Mouse (Mus musculus): ENCODE data around the gene 6030408B16Rik. TPM values are rescaled to one million over a fixed set of nuclear protein-coding genes. Genes with fewer than 3 reads are reported as not detected.

6030408B16Rik gene
- polyA plus RNA-seq, 1 experiment from 2014 or later, result 4.7 TPM

- Histone ChIP-seq H3K36me3 (no peaks in the 10 kb centered on the region), H3K9ac (replicated peaks) (no peak overlapping the region), H3K27me3 (peaks cover 21% of the 10 kb centered on the region), H3K4me2 (no peak overlapping the region), H3K9me3 (no peaks in the 10 kb centered on the region), H3K4me3 (replicated peaks) (no peak overlapping the region), H3K4me1 (replicated peaks) (no peaks in the 10 kb centered on the region), H3K27ac (no peak overlapping the region)
- whole genome bisulfite sequencing, result 62% methylated on average over 5 of the region's 5 CpGs
- no peak for ATAC-seq (ENCODE audit: insufficient number of reproducible peaks, insufficient read depth, low FRiP score, low TSS enrichment, low read depth)
Measured at GRCm38 (mm10) chr15:101341797-101342515, 48.9 kb downstream of the 6030408B16Rik start.

Other genes with a start within 250 kb of the 6030408B16Rik start
- gene Gm47841, start 245.8 kb upstream of the 6030408B16Rik start, polyA plus RNA-seq (2016; fragmentation: Nextera tagmentation; extraction: Ambion mirVana), result not detected in 2 replicates
- gene Fignl2, start 214.6 kb upstream of the 6030408B16Rik start, polyA plus RNA-seq (2016; fragmentation: Nextera tagmentation; extraction: Ambion mirVana), result 0.38 and 0.56 TPM in 2 replicates
- not detected in 2 replicates for gene Ankrd33, start 177.5 kb upstream of the 6030408B16Rik start, polyA plus RNA-seq (2016; fragmentation: Nextera tagmentation; extraction: Ambion mirVana)
- 7.3 and 7.4 TPM in 2 replicates for gene Acvrl1, start 164.7 kb upstream of the 6030408B16Rik start, polyA plus RNA-seq (2016; fragmentation: Nextera tagmentation; extraction: Ambion mirVana)
- 7.3 and 8.2 TPM in 2 replicates for gene Acvr1b, start 119.1 kb upstream of the 6030408B16Rik start, polyA plus RNA-seq (2016; fragmentation: Nextera tagmentation; extraction: Ambion mirVana)
- 7.9 and 10.5 TPM in 2 replicates for gene Grasp, start 69.0 kb upstream of the 6030408B16Rik start, polyA plus RNA-seq (2016; fragmentation: Nextera tagmentation; extraction: Ambion mirVana)
- 5.5 and 7.0 TPM in 2 replicates for gene Nr4a1, start 38.9 kb upstream of the 6030408B16Rik start, polyA plus RNA-seq (2016; fragmentation: Nextera tagmentation; extraction: Ambion mirVana)
- 66.9 and 67.4 TPM in 2 replicates for gene Atg101, start 8.9 kb upstream of the 6030408B16Rik start, polyA plus RNA-seq (2016; fragmentation: Nextera tagmentation; extraction: Ambion mirVana)
- 0.09 and 0.26 TPM in 2 replicates for gene Krt80, start 77.0 kb downstream of the 6030408B16Rik start, polyA plus RNA-seq (2016; fragmentation: Nextera tagmentation; extraction: Ambion mirVana)
- 21.2 and 24.3 TPM in 2 replicates for gene Krt7, start 117.8 kb downstream of the 6030408B16Rik start, polyA plus RNA-seq (2016; fragmentation: Nextera tagmentation; extraction: Ambion mirVana)
- gene Krt87, start 145.6 kb downstream of the 6030408B16Rik start, polyA plus RNA-seq (2016; fragmentation: Nextera tagmentation; extraction: Ambion mirVana), result 0.29 and 0.56 TPM in 2 replicates
- not detected in 2 replicates for gene Krt88, start 154.5 kb downstream of the 6030408B16Rik start, polyA plus RNA-seq (2016; fragmentation: Nextera tagmentation; extraction: Ambion mirVana)
- not detected in 2 replicates for gene Krt81, start 170.5 kb downstream of the 6030408B16Rik start, polyA plus RNA-seq (2016; fragmentation: Nextera tagmentation; extraction: Ambion mirVana)
- gene Krt86, start 180.3 kb downstream of the 6030408B16Rik start, polyA plus RNA-seq (2016; fragmentation: Nextera tagmentation; extraction: Ambion mirVana), result not detected in 2 replicates
- not detected in 2 replicates for gene Krt83, start 198.3 kb downstream of the 6030408B16Rik start, polyA plus RNA-seq (2016; fragmentation: Nextera tagmentation; extraction: Ambion mirVana)
- not detected in 2 replicates for gene Gm49425, start 224.0 kb downstream of the 6030408B16Rik start, polyA plus RNA-seq (2016; fragmentation: Nextera tagmentation; extraction: Ambion mirVana)
- gene Krt84, start 239.6 kb downstream of the 6030408B16Rik start, polyA plus RNA-seq (2016; fragmentation: Nextera tagmentation; extraction: Ambion mirVana), result not detected in 2 replicates

All from limb, embryonic 12.5 days (tissue).